Mouse (Mus musculus) liver, embryonic 14.5 days (tissue): Measurements from ENCODE around the gene Zfp652. TPM values are rescaled to one million over a fixed set of nuclear protein-coding genes. Genes with fewer than 3 reads are reported as not detected.

Experiments
- ATAC-seq: fragments of 200-750 bp; cut with Nextera tagmentation; 2 replicates; pipeline ENCODE4 v1.8.0; 2017; ENCODE audit warnings: moderate number of reproducible peaks, mild to moderate bottlenecking, moderate library complexity; ENCODE audit not compliant: insufficient read depth
- DNase-seq, 3 experiments: peaks; one replicate each; pipeline ENCODE4 v3.0.0-alpha.2; 2012 to 2013; ENCODE audit warnings: low read depth in 3 of 3, low spot score in 3 of 3
- H3K27ac ChIP-seq: fragments of 300-500 bp; sonication (generic); 2 replicates; pipeline ENCODE4 v1.5.1; 2014; ENCODE audit warnings: moderate library complexity, mild to moderate bottlenecking, control low read depth, inconsistent platforms
- H3K27me3 ChIP-seq: fragments of 300-500 bp; sonication (generic); 2 replicates; pipeline ENCODE4 v1.6.1; 2014; ENCODE audit warnings: mild to moderate bottlenecking, low read length, moderate library complexity; ENCODE audit not compliant: control insufficient read depth, insufficient read depth
- H3K36me3 ChIP-seq: fragments of 300-500 bp; sonication (generic); replicated peaks from 2 replicates; pipeline ENCODE4 v1.6.1; 2014; ENCODE audit warnings: low read depth; ENCODE audit not compliant: control insufficient read depth, insufficient read depth
- H3K4me1 ChIP-seq, 2 experiments: fragments of 200-500 bp in 1 of 2; fragments of 300-500 bp in 1 of 2; sonication (generic) in 1 of 2; replicated peaks; 2 replicates each; pipeline ENCODE4 v1.6.1; 2012 to 2014; ENCODE audit warnings: antibody characterized with exemption in 1 of 2, inconsistent platforms in 1 of 2, low read length in 1 of 2; ENCODE audit not compliant: control insufficient read depth in 2 of 2, insufficient read depth in 2 of 2
- H3K4me2 ChIP-seq: fragments of 300-500 bp; sonication (generic); 2 replicates; pipeline ENCODE4 v1.6.1; 2014; ENCODE audit warnings: low read depth, mild to moderate bottlenecking, control low read depth, moderate library complexity
- H3K4me3 ChIP-seq, 2 experiments: fragments of 200-500 bp in 1 of 2; fragments of 300-500 bp in 1 of 2; sonication (generic) in 1 of 2; 2 replicates each; pipeline ENCODE4 v1.5.1; 2012 to 2014; ENCODE audit warnings: low read depth in 2 of 2, low read length in 2 of 2, mild to moderate bottlenecking in 2 of 2, control low read depth in 1 of 2, inconsistent platforms in 1 of 2, moderate library complexity in 1 of 2; ENCODE audit not compliant: insufficient read depth in 1 of 2
- H3K9ac ChIP-seq: fragments of 300-500 bp; sonication (generic); replicated peaks from 2 replicates; pipeline ENCODE4 v1.6.1; 2014; ENCODE audit warnings: mild to moderate bottlenecking, control low read depth, moderate library complexity
- H3K9me3 ChIP-seq: fragments of 300-500 bp; sonication (generic); 2 replicates; pipeline ENCODE4 v1.6.1; 2016; ENCODE audit warnings: low read length, mixed read lengths; ENCODE audit not compliant: control insufficient read depth
- CTCF ChIP-seq: IDR thresholded peaks from 2 replicates; pipeline ENCODE4 v1.5.1; 2016; ENCODE audit warnings: antibody characterized with exemption, low read depth, control low read depth
- EP300 ChIP-seq: IDR thresholded peaks from 2 replicates; pipeline ENCODE4 v1.6.1; 2016; ENCODE audit warnings: antibody characterized with exemption, low read depth
- WGBS: fragments of 180-500 bp; shearing (Covaris S2); extraction: QIAGEN DNeasy Blood & Tissue Kit; methylation state at CpG from one replicate; pipeline ENCODE4 v1.1.7; 2014; ENCODE audit not compliant: insufficient replicate concordance; 5-methylcytosine and 5-hydroxymethylcytosine counted together
- polyA plus RNA-seq, 2 experiments: library from polyadenylated mRNA; depleted of rRNA in 1 of 2; stranded (reverse) in 1 of 2; unstranded in 1 of 2; fragments of >200 nt; fragmentation: Nextera tagmentation in 1 of 2; extraction: Ambion mirVana in 1 of 2; gene quantifications; 2 replicates each; pipeline versions ENCODE4 v1.2.1 to v1.2.3; 2012 to 2014

The Zfp652 gene
- polyA plus RNA-seq, 2 experiments: 3.7 to 5.4 TPM

DNA sequence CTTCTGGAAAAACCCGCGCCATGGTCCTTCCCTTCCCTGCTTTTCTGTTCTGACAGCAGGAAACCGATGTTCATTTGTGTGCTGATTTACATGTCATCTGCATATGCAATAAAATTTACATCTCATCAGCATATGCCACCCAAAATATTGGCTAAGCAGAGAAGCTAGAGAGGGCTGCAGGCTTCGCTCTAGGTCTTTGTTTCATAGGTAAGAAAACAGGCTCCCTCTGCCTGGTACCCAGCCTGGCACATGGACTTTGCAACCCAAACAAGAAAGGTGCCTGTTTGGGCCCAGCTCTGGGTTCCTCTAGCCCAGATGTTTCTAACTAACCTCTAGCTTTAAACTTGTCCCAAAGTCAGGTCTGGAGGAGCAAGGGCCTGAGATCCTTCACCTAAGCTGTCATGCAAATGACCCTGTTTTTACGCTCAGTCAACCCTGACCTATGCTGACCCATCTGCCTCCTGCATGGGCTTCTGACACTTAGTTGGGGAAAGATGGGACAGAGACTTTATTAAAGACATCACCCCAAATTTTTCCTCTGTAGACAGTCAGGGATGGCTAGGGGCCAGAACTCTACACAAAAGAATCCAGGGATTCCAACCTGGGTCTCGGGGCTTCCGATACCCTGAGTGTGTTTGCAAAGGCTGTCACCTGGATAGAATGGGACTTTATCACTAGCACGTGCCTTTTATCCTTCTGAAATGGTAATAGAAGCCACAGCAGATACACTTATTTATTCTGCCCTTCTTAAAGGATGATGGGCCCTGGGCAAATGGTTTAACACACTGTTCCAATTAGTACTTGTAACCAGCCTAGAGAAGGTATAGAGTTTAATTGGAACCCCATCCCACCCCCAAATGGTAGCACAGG, 126.8 kb downstream of the Zfp652 start:
- no peak for TF ChIP-seq EP300
- no peak for TF ChIP-seq CTCF
- Histone ChIP-seq H3K27me3 (no peaks in the 10 kb centered on the region; the same call in 1 of the 2 replicates), H3K27ac (no peak overlapping the region), H3K36me3 (no peaks in the 10 kb centered on the region), H3K4me3 (no peak overlapping the region), H3K9ac (no peak overlapping the region), H3K4me1 (peaks cover 19 to 41% of the 10 kb centered on the region in 2 experiments), H3K4me2 (no peak overlapping the region), H3K9me3 (no peaks in the 10 kb centered on the region)
- 69% methylated on average over 8 of the region's 8 CpGs for WGBS
- ATAC-seq (no peak), DNase-seq (no peak)

DNA sequence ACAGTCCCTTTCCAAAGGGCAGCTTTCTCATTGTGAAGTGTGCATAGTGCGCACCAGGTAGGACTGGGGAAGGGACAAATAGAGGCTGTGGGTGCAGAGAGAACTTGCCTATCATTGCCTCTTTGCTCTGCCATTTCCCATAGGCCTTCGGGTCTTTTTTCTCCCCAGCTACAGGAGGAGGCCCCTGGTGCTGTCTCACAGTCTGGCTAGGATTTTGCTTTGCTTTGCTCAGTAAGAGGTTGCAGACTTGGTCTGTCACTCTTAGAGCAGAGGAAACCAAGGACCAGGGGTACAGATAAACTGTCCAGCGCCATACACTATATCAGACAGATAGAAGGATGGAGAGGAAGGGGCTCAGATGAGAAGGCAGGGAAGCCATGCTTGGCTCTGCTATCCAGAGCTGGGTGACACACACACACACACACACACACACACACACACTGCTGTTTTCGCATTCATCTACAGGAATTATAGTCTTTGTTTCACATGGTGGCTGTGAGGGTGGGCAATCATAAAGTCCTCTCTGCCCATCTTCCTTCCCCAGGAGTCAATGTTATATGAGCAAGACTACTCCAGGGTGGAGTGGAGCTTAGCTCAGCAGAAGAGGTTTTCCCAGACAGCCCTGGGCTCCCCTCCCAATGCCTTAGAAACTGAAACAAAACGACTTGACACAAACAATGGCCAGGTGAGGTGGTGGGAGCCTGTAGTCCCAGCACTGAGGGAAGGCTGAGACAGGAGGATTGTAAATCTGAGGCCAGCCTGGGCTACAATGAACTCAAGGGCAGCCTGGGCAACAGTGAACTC, 128.4 kb downstream of the Zfp652 start:
- ATAC-seq (no peak), DNase-seq (no peak)
- H3K4me3 ChIP-seq: peak overlapping the region; percentile 25 to 31; a peak in 3 of 4 replicates
- H3K9me3 ChIP-seq: no peaks in the 10 kb centered on the region
- TF ChIP-seq EP300 (no peak), CTCF (no peak)
- no peaks in the 10 kb centered on the region for H3K36me3 ChIP-seq
- no peak overlapping the region for H3K9ac ChIP-seq
- H3K27me3 ChIP-seq: no peaks in the 10 kb centered on the region; the same call in 1 of the 2 replicates
- H3K27ac ChIP-seq: no peak overlapping the region
- peaks cover 5 to 24% of the 10 kb centered on the region in 2 experiments; a peak in 3 of 4 replicates for H3K4me1 ChIP-seq
- peak overlapping the region; percentile 38 for H3K4me2 ChIP-seq
- 51% methylated on average over 5 of the region's 5 CpGs for WGBS

DNA sequence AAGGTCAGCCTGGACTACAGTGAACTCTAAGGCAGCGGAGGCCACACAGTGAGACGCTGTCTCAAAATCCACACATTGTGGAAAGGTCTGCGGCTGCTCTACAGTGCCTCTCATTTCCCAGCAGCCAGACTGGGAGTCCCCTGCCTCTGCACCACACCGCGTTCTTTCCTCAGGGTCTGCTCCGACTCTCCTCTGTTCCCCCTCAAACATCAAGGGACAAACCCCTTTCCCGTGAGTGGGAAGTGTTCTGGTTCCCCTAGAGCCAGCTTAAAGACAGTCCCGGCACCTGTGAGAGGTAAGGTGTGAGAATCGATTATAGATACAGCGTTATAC, 129.0 kb downstream of the Zfp652 start:
- H3K4me2 ChIP-seq: peak overlapping the region; percentile 38
- H3K27ac ChIP-seq: no peak overlapping the region
- DNase-seq (no peak), ATAC-seq (no peak)
- no peak for TF ChIP-seq CTCF
- no peak for TF ChIP-seq EP300
- no peaks in the 10 kb centered on the region for H3K36me3 ChIP-seq
- no peaks in the 10 kb centered on the region for H3K9me3 ChIP-seq
- no peak overlapping the region for H3K9ac ChIP-seq
- WGBS: 38% methylated on average over 10 of the region's 10 CpGs
- H3K4me3 ChIP-seq: peak overlapping the region; percentile 25 to 31; a peak in 3 of 4 replicates
- no peaks in the 10 kb centered on the region; the same call in 1 of the 2 replicates for H3K27me3 ChIP-seq
- H3K4me1 ChIP-seq: peaks cover 4 to 23% of the 10 kb centered on the region in 2 experiments; a peak in 3 of 4 replicates

DNA sequence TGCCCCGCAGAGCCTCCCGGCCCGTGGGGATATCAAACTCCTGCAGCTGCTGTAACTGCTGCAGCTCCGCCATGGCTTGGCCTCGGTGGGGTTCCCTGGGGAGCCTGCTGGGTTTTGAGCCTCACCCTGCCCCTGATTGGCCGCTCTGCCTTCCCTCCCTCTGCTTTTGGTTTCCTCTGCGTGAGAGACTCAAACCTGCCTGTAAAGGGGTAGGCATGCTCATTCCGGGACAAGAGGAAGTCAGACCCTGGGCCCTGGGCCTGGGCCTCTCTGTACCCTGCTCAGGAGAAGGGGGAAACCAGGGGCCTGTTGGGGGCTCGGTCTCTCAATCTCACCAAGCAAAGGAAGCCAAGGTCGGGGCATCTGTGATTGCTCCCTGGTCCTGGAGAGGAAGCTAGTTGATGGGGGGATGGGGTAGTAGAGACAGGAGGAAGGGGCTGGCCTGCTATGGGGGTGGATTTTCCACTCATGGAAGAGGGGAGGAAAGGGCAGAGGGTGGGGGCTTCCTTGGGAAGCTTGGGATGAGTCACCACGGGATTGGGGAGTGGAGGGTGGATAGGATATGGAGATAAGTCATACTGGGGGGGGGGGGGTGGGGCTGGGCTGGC, 129.7 kb downstream of the Zfp652 start, which contains the start of gene Abi3:
TSS of gene Abi3 (minus strand) at position 403 of the 608 bp plus-strand sequence.
- TF ChIP-seq CTCF (no peak), EP300 (no peak)
- H3K9me3 ChIP-seq: no peaks in the 10 kb centered on the region
- no peaks in the 10 kb centered on the region for H3K36me3 ChIP-seq
- H3K4me2 ChIP-seq: peak within 1 kb of the TSS; percentile 38
- peak within 1 kb of the TSS; percentile 25 to 31; a peak in 3 of 4 replicates for H3K4me3 ChIP-seq
- no peak within 1 kb of the TSS for H3K9ac ChIP-seq
- no peaks in the 10 kb centered on the region; the same call in 1 of the 2 replicates for H3K27me3 ChIP-seq
- WGBS: 3% methylated on average over 11 of the region's 11 CpGs
- no peak within 1 kb of the TSS for H3K27ac ChIP-seq
- peak; percentile 74 for ATAC-seq
- DNase-seq: peak in 1 of 3 experiments; percentile 49
- H3K4me1 ChIP-seq: peaks cover 4 to 23% of the 10 kb centered on the region in 2 experiments; a peak in 3 of 4 replicates
